Mouse (Mus musculus) thymus, adult 2 months (tissue): ENCODE measurements around the gene Hsd17b14.

ENCODE experiments used
- CTCF ChIP-seq: fragments of 200-500 bp; IDR thresholded peaks from 2 replicates; pipeline ENCODE4 v1.5.1; 2012; ENCODE audit warnings: mild to moderate bottlenecking, control low read depth, low read length, moderate library complexity, borderline replicate concordance; ENCODE audit not compliant: control insufficient read depth, poor library complexity, insufficient read depth; ENCODE audit errors: extremely low read depth
- POLR2A ChIP-seq: fragments of 200-500 bp; IDR thresholded peaks from 2 replicates; pipeline ENCODE4 v1.6.1; 2012; ENCODE audit warnings: mild to moderate bottlenecking, low read length, control low read depth, moderate library complexity; ENCODE audit not compliant: control insufficient read depth, poor library complexity, insufficient read depth; ENCODE audit errors: extremely low read depth

- TF ChIP-seq CTCF (no peak), POLR2A (no peak)
Measured at GRCm38 (mm10) chr7:45537602-45538001, 17.1 kb upstream of the Hsd17b14 start.
